Mouse (Mus musculus) lung, adult 2 months (tissue): ENCODE results near the gene Qtrt2.

Experiments
- CTCF ChIP-seq: fragments of 200-500 bp; IDR thresholded peaks from 2 replicates; pipeline ENCODE4 v1.5.1; 2011; ENCODE audit warnings: mild to moderate bottlenecking, low read length, control low read depth; ENCODE audit not compliant: insufficient read depth
- POLR2A ChIP-seq: fragments of 200-500 bp; IDR thresholded peaks from 2 replicates; pipeline ENCODE4 v1.6.1; 2011; ENCODE audit warnings: low read depth, mild to moderate bottlenecking, control low read depth, low read length, borderline replicate concordance; ENCODE audit errors: extremely low read depth

DNA sequence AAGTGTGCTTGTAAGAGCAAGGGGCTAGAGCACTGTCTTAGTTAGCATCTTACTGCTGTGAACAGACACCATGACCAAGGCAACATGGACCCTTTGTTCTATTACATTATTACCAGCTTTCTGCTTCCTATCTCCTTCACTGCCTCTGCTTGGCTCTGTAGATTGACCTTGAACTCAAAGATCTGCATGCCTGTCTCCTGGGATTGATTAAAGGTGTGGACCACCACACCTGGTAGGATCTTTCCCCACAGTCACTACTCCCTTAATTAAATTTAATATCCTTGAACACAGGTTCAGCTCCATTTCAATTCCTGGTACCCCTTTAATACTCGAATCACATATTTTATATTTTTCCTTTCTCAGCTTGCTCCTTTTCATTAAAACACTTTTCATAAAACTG lies 763 bp downstream of the Qtrt2 start:
- TF ChIP-seq CTCF (no peak), POLR2A (no peak)
